Mouse (Mus musculus): ENCODE measurements at regions not wholly inside any gene's neighbourhood (a gene's known extent, or its start where the extent isn't known, plus 50 kb on each side); places are given as distances from the start of the nearest gene placed in this dataset.
"Not testable (repeated sequence)": the region's sequence is repeated elsewhere in the genome, so short reads cannot be mapped to it uniquely, and the experiment has no call there.

DNA sequence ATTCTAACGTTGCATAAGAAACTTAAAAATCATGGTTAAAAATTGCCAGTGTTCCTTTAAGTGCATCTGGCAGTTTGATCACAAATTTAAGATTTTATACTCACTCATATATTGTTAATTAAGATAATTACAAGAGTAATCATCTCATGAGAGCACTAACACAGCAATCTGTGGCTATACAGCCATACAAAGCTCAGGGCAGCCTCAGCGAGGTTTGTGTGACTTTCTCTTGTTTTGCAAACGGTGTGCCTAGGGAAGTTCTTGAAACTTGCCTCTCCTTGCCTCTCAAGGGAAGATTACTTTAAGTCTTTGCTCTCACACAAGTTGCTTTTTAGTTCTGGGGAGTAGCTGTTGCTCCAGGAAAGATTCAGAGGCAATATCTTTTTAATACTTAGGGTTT, 58.1 kb upstream of the Slc1a4 start:
- no peak overlapping the region for H3K9ac ChIP-seq
- no peak overlapping the region for H3K4me2 ChIP-seq
- ATAC-seq (ENCODE audit: extremely low read depth, insufficient number of reproducible peaks, low FRiP score, low TSS enrichment): no peak
- WGBS: 67% methylated on average over 3 of the region's 3 CpGs
- no peak overlapping the region for H3K4me3 ChIP-seq
- H3K27ac ChIP-seq (replicated peaks): no peak overlapping the region
- no peaks in the 10 kb centered on the region for H3K27me3 ChIP-seq (replicated peaks)
- H3K4me1 ChIP-seq: no peaks in the 10 kb centered on the region
- no peaks in the 10 kb centered on the region for H3K36me3 ChIP-seq
- H3K9me3 ChIP-seq: peaks cover 21% of the 10 kb centered on the region

DNA sequence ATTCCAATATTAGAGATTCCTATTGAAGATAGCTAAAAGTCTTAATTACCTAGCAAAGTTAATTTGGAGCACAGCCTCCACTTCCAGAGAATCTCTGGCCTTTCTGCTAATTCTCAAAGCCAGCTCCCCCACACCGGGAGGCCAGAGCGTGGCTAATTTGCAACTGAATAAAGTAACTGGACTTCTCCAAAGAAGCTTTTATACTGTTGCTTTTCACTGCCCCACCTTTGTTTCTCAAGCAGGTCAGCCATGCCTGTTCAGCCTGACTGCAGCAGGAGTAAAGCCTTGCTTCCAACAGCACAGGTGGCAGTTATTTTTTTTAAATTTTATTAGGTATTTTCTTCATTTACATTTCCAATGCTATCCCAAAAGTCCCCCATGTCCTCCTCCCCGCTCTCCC, 60.8 kb upstream of the Slc1a4 start:
- not testable (repeated sequence) for H3K36me3 ChIP-seq; H3K4me2 ChIP-seq; H3K27ac ChIP-seq (replicated peaks); H3K27me3 ChIP-seq (replicated peaks); H3K9ac ChIP-seq; H3K4me3 ChIP-seq; ATAC-seq (ENCODE audit: extremely low read depth, insufficient number of reproducible peaks, low FRiP score, low TSS enrichment)
- WGBS: 73% methylated on average over 3 of the region's 3 CpGs
- peaks cover 14% of the 10 kb centered on the region for H3K4me1 ChIP-seq
- peaks cover 21% of the 10 kb centered on the region for H3K9me3 ChIP-seq

DNA sequence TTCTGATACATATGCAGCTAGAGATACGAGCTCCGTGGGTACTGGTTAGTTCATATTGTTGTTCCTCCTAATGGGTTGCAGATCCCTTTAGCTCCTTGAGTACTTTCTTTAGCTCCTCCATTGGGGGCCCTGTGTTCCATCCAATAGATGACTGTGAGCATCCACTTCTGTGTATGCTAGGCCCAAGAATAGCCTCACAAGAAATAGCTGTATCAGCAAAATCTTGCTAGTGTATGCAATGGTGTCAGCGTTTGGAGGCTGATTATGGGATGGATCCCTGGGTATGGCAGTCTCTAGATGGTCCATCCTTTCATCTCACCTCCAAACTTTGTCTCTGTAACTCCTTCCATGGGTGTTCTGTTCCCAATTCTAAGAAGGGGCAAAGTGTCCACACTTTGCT, 61.3 kb upstream of the Slc1a4 start:
- not testable (repeated sequence) for H3K9ac ChIP-seq; H3K36me3 ChIP-seq; H3K27me3 ChIP-seq (replicated peaks); H3K4me2 ChIP-seq; H3K4me3 ChIP-seq; ATAC-seq (ENCODE audit: extremely low read depth, insufficient number of reproducible peaks, low FRiP score, low TSS enrichment); H3K27ac ChIP-seq (replicated peaks)
- H3K9me3 ChIP-seq: peaks cover 21% of the 10 kb centered on the region
- 88% methylated on average over 3 of the region's 3 CpGs for WGBS
- H3K4me1 ChIP-seq: peaks cover 14% of the 10 kb centered on the region

DNA sequence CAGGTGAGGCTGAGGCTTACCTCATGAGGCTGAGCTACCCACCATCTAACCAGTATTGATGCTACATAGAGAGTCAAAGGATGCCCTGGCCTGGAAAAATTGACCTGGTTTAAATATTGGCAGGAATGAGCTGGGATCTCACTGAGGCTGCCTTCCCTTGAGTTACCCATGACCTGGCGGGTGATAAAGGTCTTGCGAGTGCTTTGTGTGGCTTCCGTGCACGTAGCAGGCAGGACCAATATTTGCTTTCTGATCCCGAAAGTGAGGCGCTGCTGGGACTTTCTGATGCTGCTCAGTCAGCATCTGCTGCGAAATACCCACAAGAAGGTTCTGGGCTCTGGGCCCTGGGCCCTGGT, 63.3 kb upstream of the Slc1a4 start:
- Histone ChIP-seq H3K27me3 (replicated peaks) (peaks cover 3% of the 10 kb centered on the region; the same call in 1 of the 2 replicates), H3K36me3 (no peaks in the 10 kb centered on the region), H3K4me2 (no peak overlapping the region), H3K4me3 (no peak overlapping the region), H3K9me3 (peaks cover 13% of the 10 kb centered on the region), H3K9ac (no peak overlapping the region), H3K4me1 (peaks cover 20% of the 10 kb centered on the region), H3K27ac (replicated peaks) (no peak overlapping the region)
- ATAC-seq (ENCODE audit: extremely low read depth, insufficient number of reproducible peaks, low FRiP score, low TSS enrichment): no peak
- 82% methylated on average over 7 of the region's 7 CpGs for WGBS

DNA sequence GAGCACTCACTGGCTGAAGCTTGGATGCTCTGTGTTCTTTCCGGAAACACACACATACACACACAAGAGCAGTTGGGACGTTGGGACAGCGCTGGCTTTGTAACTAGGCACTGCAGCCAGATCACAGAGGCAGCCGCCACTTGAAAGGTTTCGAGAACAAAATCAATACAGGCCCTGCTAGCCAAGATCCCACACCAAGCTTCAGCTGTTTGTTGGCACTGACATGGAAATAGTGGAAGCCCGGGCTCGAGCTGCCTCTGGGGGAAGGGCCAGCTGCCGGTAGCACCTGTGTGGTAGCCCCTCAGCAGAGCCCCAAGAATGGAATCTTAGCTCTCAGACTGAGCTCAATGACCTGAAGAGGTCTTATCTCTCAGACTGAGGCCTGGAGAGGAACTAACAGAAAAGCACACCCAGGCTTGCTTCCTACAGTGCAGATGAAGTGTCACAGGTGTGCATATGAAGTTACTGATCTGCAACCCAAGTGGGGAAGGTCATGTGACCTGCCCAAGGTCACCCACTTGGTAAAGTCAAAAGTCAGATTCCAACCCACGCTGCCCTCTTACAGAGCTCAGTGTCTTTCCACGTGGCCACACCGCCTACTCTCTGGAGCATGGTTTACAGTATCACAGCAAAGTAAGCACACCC, 63.8 kb upstream of the Slc1a4 start:
- Histone ChIP-seq H3K4me1 (peaks cover 20% of the 10 kb centered on the region), H3K27ac (replicated peaks) (no peak overlapping the region), H3K9ac (no peak overlapping the region), H3K9me3 (peaks cover 8% of the 10 kb centered on the region), H3K36me3 (no peaks in the 10 kb centered on the region), H3K4me2 (no peak overlapping the region), H3K27me3 (replicated peaks) (peaks cover 3% of the 10 kb centered on the region; the same call in 1 of the 2 replicates), H3K4me3 (no peak overlapping the region)
- WGBS: 53% methylated on average over 11 of the region's 11 CpGs
- ATAC-seq (ENCODE audit: extremely low read depth, insufficient number of reproducible peaks, low FRiP score, low TSS enrichment): no peak

DNA sequence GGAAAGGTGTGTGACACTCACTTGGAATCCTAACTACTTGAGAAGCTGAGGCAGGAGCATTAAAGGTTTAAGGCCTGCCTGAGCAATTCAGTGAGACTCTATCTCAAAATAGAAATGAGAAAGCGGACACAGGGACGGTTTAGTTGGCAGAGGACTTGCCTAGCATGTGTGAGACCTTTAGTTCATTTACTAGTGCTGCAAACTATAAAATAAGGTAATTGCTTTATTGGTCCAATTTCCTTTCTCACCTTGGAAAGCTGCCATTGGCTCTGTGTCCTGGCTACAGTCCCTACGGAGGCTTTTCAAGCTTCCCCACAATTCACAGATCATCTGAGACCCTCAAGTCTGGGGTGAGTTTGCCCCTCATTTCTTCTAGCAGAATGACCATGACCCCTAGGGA, 64.4 kb upstream of the Slc1a4 start:
- ATAC-seq (ENCODE audit: extremely low read depth, insufficient number of reproducible peaks, low FRiP score, low TSS enrichment): no peak
- peaks cover 20% of the 10 kb centered on the region for H3K4me1 ChIP-seq
- H3K4me3 ChIP-seq: no peak overlapping the region
- H3K4me2 ChIP-seq: no peak overlapping the region
- H3K9me3 ChIP-seq: peaks cover 6% of the 10 kb centered on the region
- no peak overlapping the region for H3K9ac ChIP-seq
- no peak overlapping the region for H3K27ac ChIP-seq (replicated peaks)
- H3K36me3 ChIP-seq: no peaks in the 10 kb centered on the region
- WGBS: 60% methylated on average over 3 of the region's 3 CpGs
- H3K27me3 ChIP-seq (replicated peaks): peaks cover 3% of the 10 kb centered on the region; the same call in 1 of the 2 replicates

DNA sequence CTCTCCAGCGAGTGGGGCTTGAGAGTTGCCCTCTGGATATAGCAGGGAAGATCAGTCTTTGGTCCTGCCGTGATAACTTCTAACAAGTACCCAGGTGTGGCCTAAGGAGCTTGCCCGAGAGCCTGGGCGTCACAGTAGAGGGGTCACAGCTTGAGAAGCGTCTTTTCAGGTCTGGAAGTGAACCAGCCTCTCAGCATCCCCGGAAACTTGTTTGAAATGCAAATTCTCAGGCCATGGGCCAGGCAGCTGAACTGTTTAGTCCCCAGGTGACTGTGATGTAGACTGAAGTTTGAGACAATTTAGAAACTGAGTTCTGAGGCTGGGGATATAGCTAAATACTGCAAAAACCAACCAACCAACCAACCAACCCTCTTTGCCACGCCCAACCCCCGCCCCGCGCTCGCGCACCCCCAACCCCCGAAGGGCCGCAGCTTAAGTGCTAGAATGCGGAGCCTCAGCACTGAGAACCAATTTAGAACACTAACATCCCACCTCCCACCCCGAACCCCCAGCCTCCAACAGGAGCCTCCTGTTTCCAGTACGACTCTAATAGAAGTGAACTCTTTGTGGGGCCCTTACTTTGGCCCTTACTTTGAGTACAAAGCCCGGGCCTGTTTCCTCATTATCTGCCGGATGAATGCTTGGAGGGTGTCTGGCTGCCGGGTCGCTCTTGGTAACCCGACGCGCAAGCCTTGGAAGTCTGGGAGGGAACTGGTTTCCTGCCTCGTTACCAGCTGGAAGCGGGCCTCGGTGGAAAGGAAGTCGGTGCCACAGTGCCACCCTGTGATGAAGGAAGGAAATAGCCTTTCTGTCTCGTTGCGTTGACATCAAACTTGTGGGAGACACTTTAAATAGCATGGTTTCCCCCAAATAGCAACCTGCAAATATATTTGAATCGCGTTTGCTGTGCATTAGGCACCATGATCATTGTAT, 68.1 kb upstream of the Slc1a4 start:
- H3K27me3 ChIP-seq (replicated peaks): peaks cover 3% of the 10 kb centered on the region; the same call in 1 of the 2 replicates
- H3K9ac ChIP-seq: peak overlapping the region; percentile 78
- peaks cover 20% of the 10 kb centered on the region for H3K4me1 ChIP-seq
- 8% methylated on average over 32 of the region's 32 CpGs for WGBS
- no peaks in the 10 kb centered on the region for H3K36me3 ChIP-seq
- peak overlapping the region; percentile 48 for H3K4me3 ChIP-seq
- no peak overlapping the region for H3K27ac ChIP-seq (replicated peaks)
- ATAC-seq (ENCODE audit: extremely low read depth, insufficient number of reproducible peaks, low FRiP score, low TSS enrichment): no peak
- peak overlapping the region; percentile 76 for H3K4me2 ChIP-seq
- H3K9me3 ChIP-seq: no peaks in the 10 kb centered on the region

DNA sequence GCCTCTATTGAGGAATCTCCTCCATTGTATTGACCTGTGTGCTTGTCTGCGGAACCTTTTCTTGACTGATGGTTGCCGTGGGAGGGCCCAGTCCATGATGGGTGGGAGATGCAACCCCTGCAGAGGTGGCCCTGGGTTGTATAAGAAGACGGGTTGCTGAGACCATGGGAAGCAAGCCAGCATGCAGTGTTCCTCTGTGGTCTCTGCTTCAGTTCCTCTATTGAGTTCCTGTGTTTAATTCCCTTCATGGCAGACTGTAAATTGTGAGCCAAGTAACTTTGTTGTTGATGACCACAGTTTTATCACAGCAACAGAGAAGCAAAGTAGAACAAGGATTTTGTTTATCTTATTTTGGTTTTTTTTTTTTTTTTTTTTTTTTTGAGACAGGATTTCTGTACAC, 70.9 kb upstream of the Slc1a4 start:
- Histone ChIP-seq H3K9me3 (no peaks in the 10 kb centered on the region), H3K9ac (no peak overlapping the region), H3K27ac (replicated peaks) (no peak overlapping the region), H3K36me3 (no peaks in the 10 kb centered on the region), H3K4me2 (no peak overlapping the region), H3K4me1 (peaks cover 6% of the 10 kb centered on the region), H3K4me3 (no peak overlapping the region), H3K27me3 (replicated peaks) (peaks cover 3% of the 10 kb centered on the region; the same call in 1 of the 2 replicates)
- WGBS: 67% methylated on average over 3 of the region's 3 CpGs
- no peak for ATAC-seq (ENCODE audit: extremely low read depth, insufficient number of reproducible peaks, low FRiP score, low TSS enrichment)

DNA sequence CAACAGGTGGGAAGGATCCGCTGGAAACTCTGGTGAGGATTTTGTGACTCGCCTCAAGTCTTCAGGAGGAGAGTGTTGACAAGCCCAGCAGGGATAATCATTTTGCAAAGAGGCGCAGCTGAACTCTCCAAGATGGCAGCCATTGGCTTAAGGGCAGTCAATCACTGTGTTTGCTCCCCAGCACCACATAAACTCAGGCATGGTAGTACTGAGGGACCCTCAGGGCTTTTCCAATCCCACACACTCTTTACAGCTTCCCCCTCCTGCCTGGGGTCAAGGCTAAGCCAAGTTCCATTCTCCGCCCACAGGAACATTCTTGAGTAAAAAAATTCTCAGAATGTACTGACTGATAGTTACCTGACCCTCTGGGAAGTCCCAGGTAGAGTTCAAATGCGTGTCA, 72.0 kb upstream of the Slc1a4 start:
- WGBS: 67% methylated on average over 5 of the region's 5 CpGs
- Histone ChIP-seq H3K27me3 (replicated peaks) (peaks cover 3% of the 10 kb centered on the region; the same call in 1 of the 2 replicates), H3K4me3 (no peak overlapping the region), H3K4me2 (no peak overlapping the region), H3K9ac (no peak overlapping the region), H3K9me3 (no peaks in the 10 kb centered on the region), H3K4me1 (peaks cover 6% of the 10 kb centered on the region), H3K27ac (replicated peaks) (no peak overlapping the region), H3K36me3 (no peaks in the 10 kb centered on the region)
- no peak for ATAC-seq (ENCODE audit: extremely low read depth, insufficient number of reproducible peaks, low FRiP score, low TSS enrichment)

DNA sequence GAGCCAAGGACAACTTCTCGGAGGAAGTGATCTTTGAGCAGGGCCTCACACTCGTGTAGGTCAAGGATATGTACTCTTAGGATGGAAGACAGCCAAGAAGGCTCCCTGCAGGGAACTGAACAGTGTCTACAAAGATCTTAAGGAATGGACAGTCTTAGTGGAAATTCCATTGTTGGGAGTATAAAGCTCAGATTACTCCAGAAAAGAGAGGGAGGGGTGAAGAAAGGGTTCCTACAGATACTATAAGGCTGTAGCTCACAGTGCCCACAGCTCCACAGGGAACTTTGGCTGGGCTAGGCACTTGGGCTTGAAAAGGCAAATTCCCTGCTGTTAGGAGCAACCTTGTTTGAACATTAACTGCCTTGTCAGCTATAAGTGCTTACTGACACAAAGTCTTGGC, 85.6 kb upstream of the Slc1a4 start:
- H3K9me3 ChIP-seq: peaks cover 47% of the 10 kb centered on the region
- no peak overlapping the region for H3K9ac ChIP-seq
- no peak overlapping the region for H3K4me2 ChIP-seq
- WGBS: 57% methylated on average over 2 of the region's 2 CpGs
- H3K4me1 ChIP-seq: no peaks in the 10 kb centered on the region
- H3K27ac ChIP-seq (replicated peaks): no peak overlapping the region
- no peak overlapping the region for H3K4me3 ChIP-seq
- no peaks in the 10 kb centered on the region for H3K27me3 ChIP-seq (replicated peaks)
- H3K36me3 ChIP-seq: no peaks in the 10 kb centered on the region
- no peak for ATAC-seq (ENCODE audit: extremely low read depth, insufficient number of reproducible peaks, low FRiP score, low TSS enrichment)

DNA sequence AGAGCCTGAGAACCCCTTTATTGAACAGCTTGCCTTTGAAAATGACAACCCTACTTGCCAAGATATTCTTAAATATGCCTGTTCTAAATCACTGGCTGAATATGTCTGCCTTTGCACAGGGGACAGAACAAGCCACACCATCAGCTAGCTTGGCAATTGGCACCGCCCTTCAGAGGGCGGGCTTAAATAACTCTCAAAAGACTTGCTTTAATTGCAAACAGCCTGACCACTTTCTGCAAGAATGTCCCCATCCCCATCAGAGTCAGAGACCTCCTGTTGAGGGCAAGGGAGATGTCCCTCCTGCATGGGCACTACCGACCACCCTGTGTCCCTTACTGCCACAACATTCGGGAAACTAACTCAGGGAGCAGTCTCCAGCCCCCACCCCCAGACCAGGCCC, 88.4 kb upstream of the Slc1a4 start:
- H3K9ac ChIP-seq: no peak overlapping the region
- H3K4me1 ChIP-seq: no peaks in the 10 kb centered on the region
- 68% methylated on average over 4 of the region's 4 CpGs for WGBS
- H3K4me3 ChIP-seq: no peak overlapping the region
- H3K27ac ChIP-seq (replicated peaks): no peak overlapping the region
- H3K4me2 ChIP-seq: no peak overlapping the region
- no peaks in the 10 kb centered on the region for H3K36me3 ChIP-seq
- no peak for ATAC-seq (ENCODE audit: extremely low read depth, insufficient number of reproducible peaks, low FRiP score, low TSS enrichment)
- H3K27me3 ChIP-seq (replicated peaks): no peaks in the 10 kb centered on the region
- H3K9me3 ChIP-seq: peaks cover 28% of the 10 kb centered on the region

All from heart, embryonic 13.5 days (tissue).